Mouse (Mus musculus): Measurements from ENCODE around the gene C530008M17Rik. TPM values are rescaled to one million over a fixed set of nuclear protein-coding genes. Genes with fewer than 3 reads are reported as not detected.

Gene C530008M17Rik
- polyA plus RNA-seq, 1 experiment from 2014 or later, result 36.1 TPM

- no peak overlapping the region for H3K4me3 ChIP-seq (ENCODE audit: control insufficient read depth in 1 of 2, insufficient read depth in 1 of 2, low read depth in 1 of 2, low read length in 2 of 2)
- no peak overlapping the region for H3K4me2 ChIP-seq (ENCODE audit: low read length)
- H3K27me3 ChIP-seq (ENCODE audit: control insufficient read depth, insufficient read depth, low read length), result no peaks in the 10 kb centered on the region
- H3K9me3 ChIP-seq (ENCODE audit: control insufficient read depth, low read length), result no peaks in the 10 kb centered on the region
- ATAC-seq (ENCODE audit: insufficient number of reproducible peaks, insufficient read depth, low FRiP score, low read depth), result no peak
- no peak overlapping the region for H3K9ac ChIP-seq (ENCODE audit: low read length)
- no peaks in the 10 kb centered on the region for H3K36me3 ChIP-seq (ENCODE audit: control insufficient read depth, insufficient read depth, low read length)
- WGBS, result 95% methylated on average over 6 of the region's 6 CpGs
- no peak overlapping the region for H3K27ac ChIP-seq (replicated peaks in 1 of 2; ENCODE audit: control insufficient read depth in 1 of 2, insufficient read depth in 1 of 2, low read depth in 2 of 2, low read length in 2 of 2)
- H3K4me1 ChIP-seq (ENCODE audit: control insufficient read depth in 2 of 2, insufficient read depth in 2 of 2, low read length in 2 of 2), result 0 out of 4 replicates have a peak, but pooled peaks cover 0 to 2% of the 10 kb centered on the region in 2 experiments
These were observed 85.8 kb downstream of the C530008M17Rik start for GRCm38 (mm10) chr5:76742076-76742475.

GRCm38 (mm10) chr5:76744737-76745209, 88.5 kb downstream of the C530008M17Rik start:
- no peak overlapping the region for H3K4me2 ChIP-seq (ENCODE audit: low read length)
- no peak overlapping the region for H3K9ac ChIP-seq (ENCODE audit: low read length)
- ATAC-seq (ENCODE audit: insufficient number of reproducible peaks, insufficient read depth, low FRiP score, low read depth), result no peak
- WGBS, result 66% methylated on average over 9 of the region's 9 CpGs
- no peaks in the 10 kb centered on the region for H3K27me3 ChIP-seq (ENCODE audit: control insufficient read depth, insufficient read depth, low read length)
- no peak overlapping the region for H3K27ac ChIP-seq (replicated peaks in 1 of 2; ENCODE audit: control insufficient read depth in 1 of 2, insufficient read depth in 1 of 2, low read depth in 2 of 2, low read length in 2 of 2)
- H3K4me3 ChIP-seq (ENCODE audit: control insufficient read depth in 1 of 2, insufficient read depth in 1 of 2, low read depth in 1 of 2, low read length in 2 of 2), result no peak overlapping the region
- H3K9me3 ChIP-seq (ENCODE audit: control insufficient read depth, low read length), result no peaks in the 10 kb centered on the region
- H3K4me1 ChIP-seq (ENCODE audit: control insufficient read depth in 2 of 2, insufficient read depth in 2 of 2, low read length in 2 of 2), result 0 out of 4 replicates have a peak, but pooled peaks cover 0 to 2% of the 10 kb centered on the region in 2 experiments
- H3K36me3 ChIP-seq (ENCODE audit: control insufficient read depth, insufficient read depth, low read length), result no peaks in the 10 kb centered on the region

- Histone ChIP-seq H3K9me3 (ENCODE audit: control insufficient read depth, low read length) (no peaks in the 10 kb centered on the region), H3K4me2 (ENCODE audit: low read length) (no peak overlapping the region), H3K27me3 (ENCODE audit: control insufficient read depth, insufficient read depth, low read length) (no peaks in the 10 kb centered on the region), H3K9ac (ENCODE audit: low read length) (no peak overlapping the region), H3K27ac (replicated peaks in 1 of 2; ENCODE audit: control insufficient read depth in 1 of 2, insufficient read depth in 1 of 2, low read depth in 2 of 2, low read length in 2 of 2) (no peak overlapping the region), H3K36me3 (ENCODE audit: control insufficient read depth, insufficient read depth, low read length) (no peaks in the 10 kb centered on the region), H3K4me3 (ENCODE audit: control insufficient read depth in 1 of 2, insufficient read depth in 1 of 2, low read depth in 1 of 2, low read length in 2 of 2) (no peak overlapping the region), H3K4me1 (ENCODE audit: control insufficient read depth in 2 of 2, insufficient read depth in 2 of 2, low read length in 2 of 2) (0 out of 4 replicates have a peak, but pooled peaks cover 0 to 2% of the 10 kb centered on the region in 2 experiments)
- WGBS, result 53% methylated on average over 7 of the region's 7 CpGs
- ATAC-seq (ENCODE audit: insufficient number of reproducible peaks, insufficient read depth, low FRiP score, low read depth), result no peak
These were observed 91.5 kb downstream of the C530008M17Rik start for GRCm38 (mm10) chr5:76747851-76748250.

- no peaks in the 10 kb centered on the region for H3K4me1 ChIP-seq (ENCODE audit: control insufficient read depth in 2 of 2, insufficient read depth in 2 of 2, low read length in 2 of 2)
- no peaks in the 10 kb centered on the region for H3K27me3 ChIP-seq (ENCODE audit: control insufficient read depth, insufficient read depth, low read length)
- H3K9me3 ChIP-seq (ENCODE audit: control insufficient read depth, low read length), result no peaks in the 10 kb centered on the region
- no peaks in the 10 kb centered on the region for H3K36me3 ChIP-seq (ENCODE audit: control insufficient read depth, insufficient read depth, low read length)
- ATAC-seq (ENCODE audit: insufficient number of reproducible peaks, insufficient read depth, low FRiP score, low read depth), result no peak
- no peak overlapping the region for H3K4me2 ChIP-seq (ENCODE audit: low read length)
- no peak overlapping the region for H3K4me3 ChIP-seq (ENCODE audit: control insufficient read depth in 1 of 2, insufficient read depth in 1 of 2, low read depth in 1 of 2, low read length in 2 of 2)
- H3K27ac ChIP-seq (replicated peaks in 1 of 2; ENCODE audit: control insufficient read depth in 1 of 2, insufficient read depth in 1 of 2, low read depth in 2 of 2, low read length in 2 of 2), result no peak overlapping the region
- no peak overlapping the region for H3K9ac ChIP-seq (ENCODE audit: low read length)
- WGBS, result 80% methylated on average over 5 of the region's 5 CpGs
These were observed 96.0 kb downstream of the C530008M17Rik start for GRCm38 (mm10) chr5:76752351-76752750.

GRCm38 (mm10) chr5:76760349-76760748, 104.0 kb downstream of the C530008M17Rik start:
- Histone ChIP-seq H3K9ac (ENCODE audit: low read length) (no peak overlapping the region), H3K4me1 (ENCODE audit: control insufficient read depth in 2 of 2, insufficient read depth in 2 of 2, low read length in 2 of 2) (peaks cover 8 to 9% of the 10 kb centered on the region in 2 experiments), H3K4me3 (ENCODE audit: control insufficient read depth in 1 of 2, insufficient read depth in 1 of 2, low read depth in 1 of 2, low read length in 2 of 2) (no peak overlapping the region), H3K36me3 (ENCODE audit: control insufficient read depth, insufficient read depth, low read length) (no peaks in the 10 kb centered on the region), H3K27me3 (ENCODE audit: control insufficient read depth, insufficient read depth, low read length) (no peaks in the 10 kb centered on the region), H3K9me3 (ENCODE audit: control insufficient read depth, low read length) (no peaks in the 10 kb centered on the region), H3K27ac (replicated peaks in 1 of 2; ENCODE audit: control insufficient read depth in 1 of 2, insufficient read depth in 1 of 2, low read depth in 2 of 2, low read length in 2 of 2) (no peak overlapping the region), H3K4me2 (ENCODE audit: low read length) (no peak overlapping the region)
- 51% methylated on average over 3 of the region's 3 CpGs for WGBS
- no peak for ATAC-seq (ENCODE audit: insufficient number of reproducible peaks, insufficient read depth, low FRiP score, low read depth)

- H3K36me3 ChIP-seq (ENCODE audit: control insufficient read depth, insufficient read depth, low read length), result no peaks in the 10 kb centered on the region
- H3K4me2 ChIP-seq (ENCODE audit: low read length), result no peak overlapping the region
- ATAC-seq (ENCODE audit: insufficient number of reproducible peaks, insufficient read depth, low FRiP score, low read depth), result no peak
- H3K4me1 ChIP-seq (ENCODE audit: control insufficient read depth in 2 of 2, insufficient read depth in 2 of 2, low read length in 2 of 2), result peaks cover 8 to 9% of the 10 kb centered on the region in 2 experiments
- no peaks in the 10 kb centered on the region for H3K9me3 ChIP-seq (ENCODE audit: control insufficient read depth, low read length)
- H3K9ac ChIP-seq (ENCODE audit: low read length), result no peak overlapping the region
- H3K4me3 ChIP-seq (ENCODE audit: control insufficient read depth in 1 of 2, insufficient read depth in 1 of 2, low read depth in 1 of 2, low read length in 2 of 2), result no peak overlapping the region
- 66% methylated on average over 14 of the region's 14 CpGs for WGBS
- H3K27me3 ChIP-seq (ENCODE audit: control insufficient read depth, insufficient read depth, low read length), result no peaks in the 10 kb centered on the region
- no peak overlapping the region for H3K27ac ChIP-seq (replicated peaks in 1 of 2; ENCODE audit: control insufficient read depth in 1 of 2, insufficient read depth in 1 of 2, low read depth in 2 of 2, low read length in 2 of 2)
These were observed 105.9 kb downstream of the C530008M17Rik start for GRCm38 (mm10) chr5:76762030-76762698.

- H3K36me3 ChIP-seq (ENCODE audit: control insufficient read depth, insufficient read depth, low read length), result no peaks in the 10 kb centered on the region
- no peak overlapping the region for H3K4me3 ChIP-seq (ENCODE audit: control insufficient read depth in 1 of 2, insufficient read depth in 1 of 2, low read depth in 1 of 2, low read length in 2 of 2)
- 74% methylated on average over 10 of the region's 10 CpGs for WGBS
- no peaks in the 10 kb centered on the region for H3K9me3 ChIP-seq (ENCODE audit: control insufficient read depth, low read length)
- H3K9ac ChIP-seq (ENCODE audit: low read length), result no peak overlapping the region
- peaks cover 8 to 9% of the 10 kb centered on the region in 2 experiments for H3K4me1 ChIP-seq (ENCODE audit: control insufficient read depth in 2 of 2, insufficient read depth in 2 of 2, low read length in 2 of 2)
- ATAC-seq (ENCODE audit: insufficient number of reproducible peaks, insufficient read depth, low FRiP score, low read depth), result no peak
- H3K4me2 ChIP-seq (ENCODE audit: low read length), result no peak overlapping the region
- H3K27ac ChIP-seq (replicated peaks in 1 of 2; ENCODE audit: control insufficient read depth in 1 of 2, insufficient read depth in 1 of 2, low read depth in 2 of 2, low read length in 2 of 2), result no peak overlapping the region
- H3K27me3 ChIP-seq (ENCODE audit: control insufficient read depth, insufficient read depth, low read length), result no peaks in the 10 kb centered on the region
These were observed 106.9 kb downstream of the C530008M17Rik start for GRCm38 (mm10) chr5:76763148-76763701.

Measured in heart, embryonic 14.5 days (tissue).